29 mouse cellular contexts compared by ENCODE assay signal in the genomic region with DNA sequence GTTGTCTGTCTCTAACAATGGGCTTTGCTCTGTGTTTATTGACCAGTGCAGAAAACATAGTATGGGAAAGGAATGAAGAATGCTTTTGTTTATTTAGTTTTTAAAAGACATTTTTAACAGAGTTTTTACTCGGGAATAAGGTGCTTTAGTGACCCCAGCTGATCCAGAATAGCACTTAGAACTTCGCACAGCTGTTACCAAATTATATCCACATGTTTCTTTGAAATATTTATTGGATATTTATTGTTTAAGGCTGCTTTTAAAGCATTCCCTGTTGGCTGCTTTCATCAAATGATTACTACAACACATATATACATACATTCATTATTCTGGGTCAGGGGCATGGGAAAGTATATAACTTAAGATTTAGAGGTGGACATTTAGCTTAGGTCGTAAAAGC.
"Had no signal": no experiment of that assay in that cellular context is flagged by ENCODE, and none has a peak within 500 bp of the region (broad histone marks: within the 10 kb centered on the region; RNA-seq: fewer than 3 reads in every experiment).

No protein-coding gene starts in this region.

- H3K27ac ChIP-seq: heart, adult 2 months; heart, embryonic 13.5 days; heart, embryonic 15.5 days; hindbrain, embryonic 10.5 days; hindbrain, embryonic 13.5 days; hindbrain, embryonic 15.5 days; hindbrain, postnatal 0 days; intestine, embryonic 15.5 days; layer of hippocampus, adult 2 months; left cerebral cortex, adult 2 months; liver, embryonic 13.5 days; liver, embryonic 15.5 days had no signal

- H3K9me3 ChIP-seq: heart, embryonic 13.5 days; heart, embryonic 15.5 days; hindbrain, embryonic 10.5 days; hindbrain, embryonic 13.5 days; hindbrain, embryonic 15.5 days; intestine, embryonic 15.5 days; liver, embryonic 13.5 days; liver, embryonic 15.5 days had no signal

- H3K4me1 ChIP-seq: heart, embryonic 13.5 days; heart, embryonic 15.5 days; hindbrain, embryonic 10.5 days; hindbrain, embryonic 13.5 days; hindbrain, embryonic 15.5 days; intestine, embryonic 15.5 days; liver, embryonic 13.5 days; liver, embryonic 15.5 days had no signal

- H3K4me2 ChIP-seq: heart, embryonic 11.5 days; heart, embryonic 13.5 days; heart, embryonic 15.5 days; hindbrain, embryonic 13.5 days; hindbrain, embryonic 15.5 days; intestine, embryonic 15.5 days; liver, embryonic 11.5 days; liver, embryonic 13.5 days; liver, embryonic 15.5 days had no signal

- DNase-seq: gastrocnemius, postnatal 14 days; gastrocnemius, postnatal 36 days; heart, adult 11 months; heart, adult 2 months; heart, postnatal 14 days; heart, postnatal 4 days; kidney, adult 18-20 months; kidney, adult 8-10 months; kidney, postnatal 10 days; kidney, postnatal 25 days; kidney, postnatal 4 days; left cerebral cortex, postnatal 4 days; liver; liver, embryonic 13.5 days; liver, postnatal 0 days had no signal

- H3K36me3 ChIP-seq: heart, embryonic 15.5 days; hindbrain, embryonic 13.5 days; hindbrain, embryonic 15.5 days; intestine, embryonic 15.5 days; liver, embryonic 13.5 days; liver, embryonic 15.5 days had no signal

- H3K4me3 ChIP-seq: heart, adult 2 months; heart, embryonic 13.5 days; heart, embryonic 15.5 days; hindbrain, embryonic 10.5 days; hindbrain, embryonic 13.5 days; hindbrain, embryonic 15.5 days; intestine, embryonic 15.5 days; layer of hippocampus, adult 2 months; left cerebral cortex, adult 2 months; liver, embryonic 13.5 days; liver, embryonic 15.5 days had no signal

- ATAC-seq: hindbrain, postnatal 0 days; inflammation-experienced regulatory T-cells, adult 6 months; intestine, embryonic 15.5 days; intestine, postnatal 0 days; liver, postnatal 0 days had no signal

- H3K27me3 ChIP-seq: heart, embryonic 13.5 days; heart, embryonic 15.5 days; hindbrain, embryonic 13.5 days; hindbrain, embryonic 15.5 days; intestine, embryonic 15.5 days; liver, embryonic 13.5 days; liver, embryonic 15.5 days had no signal

- H3K9ac ChIP-seq: heart, embryonic 13.5 days; heart, embryonic 15.5 days; hindbrain, embryonic 13.5 days; hindbrain, embryonic 15.5 days; intestine, embryonic 15.5 days; liver, embryonic 13.5 days; liver, embryonic 15.5 days; liver, postnatal 0 days had no signal
